Mouse (Mus musculus) gastrocnemius, adult 8-10 months (tissue): ENCODE results near the gene Brsk1. TPM values are rescaled to one million over a fixed set of nuclear protein-coding genes. Genes with fewer than 3 reads are reported as not detected.

Experiments used
- DNase-seq, 2 experiments: peaks; one replicate each; pipeline ENCODE4 v3.0.0; 2022; ENCODE audit warnings: low spot score in 2 of 2
- total RNA-seq, 4 experiments: library from RNA; stranded (reverse); gene quantifications; 2 replicates each; pipeline ENCODE4 v1.2.4; 2022

Brsk1 gene
- total RNA-seq, 4 experiments from 2014 or later, result 0.13 to 0.49 (median 0.39) TPM

DNA sequence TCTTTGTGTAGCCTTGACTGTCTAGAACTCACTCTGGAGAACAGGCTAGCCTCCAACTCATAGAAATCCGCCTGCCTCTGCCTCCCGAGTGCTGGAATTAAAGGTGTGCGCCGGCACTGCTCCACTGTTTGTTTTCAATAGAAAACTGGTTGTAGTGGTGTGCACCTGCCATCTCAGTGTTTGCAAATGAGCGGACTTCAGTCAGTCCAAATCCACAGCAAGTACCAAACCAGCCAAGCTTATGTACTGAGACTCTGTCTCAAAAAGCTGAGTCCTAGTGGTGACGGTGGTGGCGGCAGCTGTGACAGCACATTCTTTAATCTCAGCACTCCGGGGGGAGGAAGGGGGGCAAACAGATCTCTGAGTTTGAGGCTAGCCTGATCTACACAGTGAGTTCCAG, 21.9 kb upstream of the Brsk1 start:
- DNase-seq, result no peak

DNA sequence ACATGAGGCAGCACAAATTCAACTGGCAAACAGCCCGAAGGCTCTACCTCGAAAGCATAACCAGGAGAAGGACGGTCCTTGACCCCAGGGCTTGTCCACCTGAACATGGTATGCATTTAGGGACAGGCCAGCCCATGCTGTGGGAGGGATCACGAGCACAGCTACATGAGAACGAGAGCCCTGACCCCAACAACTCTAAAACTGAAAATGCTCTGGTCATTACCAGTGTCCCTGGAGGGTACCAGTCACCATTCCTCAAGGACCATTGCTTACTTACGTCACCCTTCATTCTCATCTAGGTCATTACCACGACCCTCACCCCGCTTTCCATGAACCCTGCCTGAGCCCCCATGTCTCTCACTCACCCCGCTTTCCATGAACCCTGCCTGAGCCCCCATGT, 21.2 kb upstream of the Brsk1 start:
- DNase-seq, result no peak

DNA sequence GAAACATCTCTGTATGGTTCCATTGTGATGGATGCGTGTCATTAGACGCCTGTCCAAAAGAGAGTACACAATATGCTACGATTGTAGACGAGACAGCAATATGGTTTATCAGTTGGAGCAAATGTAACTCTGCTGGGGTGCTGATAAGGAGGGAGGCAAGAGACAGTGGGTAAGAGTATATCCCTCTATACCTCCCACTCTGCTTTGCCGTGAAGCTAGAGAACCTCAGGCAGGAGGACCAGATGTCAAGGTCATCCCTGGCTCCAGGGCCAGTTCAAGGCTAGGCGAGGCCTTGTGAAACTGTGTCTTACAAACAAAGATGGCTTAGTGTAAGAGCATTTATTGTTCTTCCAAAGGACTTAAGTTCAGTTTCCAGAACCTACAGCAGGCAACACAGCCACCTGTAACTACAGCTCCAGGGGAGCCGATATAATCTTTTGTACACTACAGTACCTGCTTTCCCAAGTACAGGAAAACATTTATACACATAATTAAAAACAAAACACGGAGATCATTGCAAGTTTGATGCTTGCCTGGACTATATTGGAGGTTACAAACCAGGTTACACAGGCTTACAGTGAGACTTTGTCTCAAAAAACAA, 19.6 kb upstream of the Brsk1 start:
- no peak for DNase-seq

DNA sequence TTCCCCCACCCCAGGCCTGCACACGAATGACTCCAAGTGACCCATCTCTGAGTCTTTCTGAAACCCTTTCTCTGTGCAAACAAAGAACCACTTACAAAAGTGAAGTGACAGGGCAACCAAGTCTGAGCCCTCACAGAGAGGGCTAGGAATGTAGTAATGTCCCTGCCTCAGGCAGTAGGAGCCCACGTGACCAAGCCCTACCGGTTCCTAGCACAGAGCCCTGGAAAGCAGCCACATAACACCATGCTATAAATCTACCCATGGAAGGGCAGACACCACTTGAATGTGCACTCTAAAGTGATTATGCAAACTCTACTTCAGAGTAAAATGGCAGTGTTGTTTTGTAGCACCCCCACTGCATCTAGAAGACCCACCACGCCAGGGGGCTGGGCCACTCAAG, 18.4 kb upstream of the Brsk1 start:
- DNase-seq, result no peak

DNA sequence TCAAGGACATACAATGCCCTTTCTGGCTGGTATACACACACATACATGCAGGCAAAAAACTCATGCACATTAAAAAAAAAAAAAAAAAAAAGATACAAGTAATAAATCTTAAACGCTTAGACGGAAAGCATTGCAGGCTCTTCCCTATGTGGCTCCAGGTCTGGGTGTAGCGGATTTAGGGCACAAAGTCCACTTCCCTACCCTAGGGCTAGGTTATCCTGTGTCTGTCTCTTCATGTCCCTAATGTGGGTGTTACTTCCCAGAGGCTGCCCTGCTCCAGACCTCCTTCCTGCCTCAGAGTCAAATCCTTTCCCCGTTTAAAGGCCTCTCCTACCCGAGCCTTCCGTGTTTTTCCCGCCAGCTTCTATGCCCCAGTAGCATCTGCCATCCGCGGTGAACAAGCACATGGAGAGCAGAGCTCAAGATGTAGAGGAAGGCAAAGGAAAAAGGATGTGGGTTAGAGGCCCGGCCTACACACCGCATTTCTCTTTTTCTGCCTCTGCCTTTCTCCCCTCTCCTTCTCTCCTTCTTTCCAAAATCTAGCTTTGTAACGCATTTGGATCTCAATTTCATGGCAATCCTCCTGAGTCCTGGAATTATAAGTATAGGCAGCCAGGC, 16.2 kb upstream of the Brsk1 start:
- DNase-seq, result no peak

DNA sequence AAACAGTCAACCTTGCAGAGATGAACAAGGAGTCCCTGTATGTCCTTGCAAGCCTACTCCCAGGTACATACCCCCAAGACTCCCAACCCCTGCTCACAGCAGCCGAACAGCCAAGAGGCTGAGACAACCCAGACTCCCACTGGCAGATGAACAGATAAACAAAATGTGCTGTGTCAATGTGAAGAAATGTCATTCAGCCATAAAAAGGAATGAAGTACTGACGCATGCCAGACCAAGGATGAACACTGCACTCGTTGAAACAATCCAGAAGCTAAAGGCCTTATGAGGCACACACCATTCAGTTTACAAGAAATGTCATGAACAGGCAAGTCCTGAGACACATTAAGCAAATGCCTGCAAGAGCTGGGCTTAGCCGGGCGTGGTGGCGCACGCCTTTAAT, 15.2 kb upstream of the Brsk1 start:
- DNase-seq, result no peak

DNA sequence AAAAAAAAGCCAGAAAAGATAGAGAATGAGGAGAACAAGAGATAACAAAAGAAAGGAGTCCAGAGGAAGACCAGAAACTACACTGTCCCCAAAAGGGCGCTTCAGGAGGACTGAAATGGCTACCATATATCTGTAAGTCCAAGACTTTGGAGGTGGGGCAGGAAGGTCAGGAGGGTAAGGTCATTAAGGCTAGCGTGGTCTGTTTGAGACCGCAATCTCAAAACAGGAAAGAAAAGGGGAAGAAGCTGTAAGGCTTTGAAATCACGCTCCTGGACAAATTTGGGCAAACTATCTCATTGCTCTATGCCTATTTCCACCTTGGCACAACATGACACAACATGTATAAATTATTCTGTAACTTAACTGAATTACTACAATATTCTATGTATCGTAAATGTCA, 7.1 kb upstream of the Brsk1 start:
- DNase-seq, result no peak

DNA sequence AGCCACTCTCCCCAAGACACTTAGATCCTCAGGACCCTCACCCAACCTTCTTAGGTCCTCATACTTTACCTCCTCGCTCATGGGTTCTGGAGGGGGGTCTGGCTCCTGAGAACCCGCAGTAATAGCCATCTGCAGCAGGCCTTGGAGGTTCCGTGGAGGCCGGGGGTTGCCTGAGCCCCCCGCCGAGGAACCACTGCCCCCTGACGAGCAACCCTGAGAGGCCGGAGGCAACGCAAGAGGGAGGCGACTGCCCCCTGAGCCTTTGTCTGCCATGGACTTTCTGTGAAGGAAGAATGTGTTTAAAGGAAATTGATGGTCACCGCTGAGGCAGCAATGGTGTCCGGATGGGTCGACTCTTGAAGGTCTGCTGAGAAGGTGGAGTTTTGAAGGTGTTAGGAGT, 6.2 kb upstream of the Brsk1 start:
- no peak for DNase-seq

DNA sequence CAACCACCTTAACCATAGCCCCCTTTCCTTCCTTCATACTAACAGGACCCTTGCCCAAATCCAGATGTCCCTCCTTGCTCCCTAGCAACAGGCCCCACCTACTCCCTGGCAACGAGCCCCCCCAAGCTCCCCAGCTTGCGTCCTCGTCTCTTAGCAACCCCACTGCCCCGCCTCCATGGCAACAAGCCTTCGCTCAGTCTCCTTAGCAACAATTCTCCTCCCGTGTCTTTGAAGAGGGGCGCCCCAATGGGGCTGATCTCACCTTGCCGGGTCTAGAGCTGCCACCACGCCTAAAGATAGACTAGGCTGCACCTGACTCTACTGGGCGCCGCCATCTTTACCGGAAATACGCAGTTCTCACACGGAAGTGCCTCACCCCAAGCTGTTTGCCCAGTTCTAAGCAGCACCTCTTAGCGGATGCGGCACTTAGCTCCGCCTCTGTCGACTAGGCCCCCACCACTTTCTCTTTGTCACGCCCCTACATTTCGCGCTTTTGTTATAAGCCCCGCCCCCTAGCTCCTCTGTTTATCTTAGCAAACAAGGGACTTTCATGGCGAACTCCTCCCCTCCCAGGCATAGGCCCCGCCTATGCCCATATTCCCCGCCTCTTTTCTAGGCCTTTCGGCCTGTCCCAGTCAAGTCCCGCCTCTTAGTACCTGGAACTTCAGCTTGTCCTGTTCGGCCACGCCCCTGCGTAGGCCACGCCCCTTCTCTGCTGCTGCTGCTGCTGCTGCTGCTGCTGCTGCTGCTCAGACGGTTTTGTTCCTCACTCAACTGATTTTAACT, 5.6 kb upstream of the Brsk1 start, which contains the start of gene Hspbp1:
TSS of gene Hspbp1 (minus strand) at position 437 of the 786 bp plus-strand sequence.
- peak; percentile 88 to 94 for DNase-seq

DNA sequence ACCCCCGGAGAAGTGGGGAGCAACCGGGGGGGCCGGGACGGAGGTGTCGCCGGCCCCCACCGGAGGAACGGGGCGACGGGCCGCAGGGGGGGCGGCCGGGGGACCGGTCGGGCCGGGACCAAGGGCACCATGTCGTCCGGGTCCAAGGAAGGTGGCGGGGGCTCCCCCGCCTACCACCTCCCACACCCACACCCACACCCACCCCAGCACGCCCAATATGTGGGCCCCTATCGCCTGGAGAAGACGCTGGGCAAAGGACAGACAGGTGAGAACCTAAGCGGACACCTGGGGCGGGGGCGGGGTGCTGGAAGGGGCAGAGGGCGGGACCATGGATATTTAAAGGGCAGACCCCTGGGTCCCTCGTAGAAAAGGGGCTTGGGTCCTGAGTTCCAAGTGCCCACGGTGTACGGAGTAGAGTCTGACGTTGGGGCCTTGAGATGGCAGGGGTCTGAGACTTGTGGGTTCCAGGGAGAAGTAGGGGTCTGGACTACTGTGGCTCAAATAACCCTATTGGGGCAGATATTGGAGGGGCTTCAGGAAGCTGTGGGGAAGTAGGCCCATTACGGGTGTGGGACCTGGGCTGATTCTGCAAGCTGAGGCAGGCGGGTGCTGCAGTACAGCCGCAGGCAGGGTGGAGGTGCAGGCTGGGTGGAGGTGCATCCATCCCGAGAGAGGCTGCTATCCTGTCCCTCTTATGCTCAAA, 698 bp downstream of the Brsk1 start:
- no peak for DNase-seq

DNA sequence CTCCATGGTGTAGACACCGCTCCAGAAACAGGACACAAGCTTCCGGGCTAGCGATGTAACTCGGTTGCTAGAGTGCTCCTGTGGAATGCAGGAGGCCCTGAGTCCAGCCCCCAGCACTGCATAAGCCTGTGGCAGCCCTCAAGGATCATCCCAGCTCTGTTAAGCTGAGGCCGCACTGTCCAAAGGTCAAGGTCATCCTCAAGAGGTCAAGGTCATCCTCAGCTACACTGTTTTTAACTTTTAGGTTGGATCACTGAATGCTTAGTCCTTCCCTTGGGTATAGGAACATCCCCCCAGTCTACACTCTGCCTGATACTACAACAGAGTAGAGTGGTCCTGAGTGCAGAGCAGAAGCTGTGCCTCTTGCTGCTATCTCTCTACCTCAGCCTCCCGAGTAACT, 2.6 kb downstream of the Brsk1 start:
- no peak for DNase-seq

DNA sequence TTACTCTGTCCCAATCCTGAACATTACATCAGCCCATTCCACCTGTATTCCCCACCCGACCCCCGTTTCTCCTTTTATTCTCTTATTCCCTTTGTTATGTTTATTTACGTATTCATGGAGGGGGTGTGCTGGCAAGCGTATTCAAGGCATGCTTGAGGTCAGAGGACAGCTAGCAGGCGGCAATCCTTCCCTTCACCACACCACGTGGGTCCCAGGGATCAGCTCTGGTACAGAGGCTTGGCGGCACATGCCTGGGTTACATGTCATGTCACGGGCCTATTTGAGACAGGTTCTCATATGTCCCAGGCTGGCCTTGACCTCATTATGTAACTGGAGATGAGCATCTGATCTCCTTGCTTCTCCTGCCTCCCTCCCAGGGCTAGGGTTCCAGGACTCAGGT, 11.9 kb downstream of the Brsk1 start:
- no peak for DNase-seq

DNA sequence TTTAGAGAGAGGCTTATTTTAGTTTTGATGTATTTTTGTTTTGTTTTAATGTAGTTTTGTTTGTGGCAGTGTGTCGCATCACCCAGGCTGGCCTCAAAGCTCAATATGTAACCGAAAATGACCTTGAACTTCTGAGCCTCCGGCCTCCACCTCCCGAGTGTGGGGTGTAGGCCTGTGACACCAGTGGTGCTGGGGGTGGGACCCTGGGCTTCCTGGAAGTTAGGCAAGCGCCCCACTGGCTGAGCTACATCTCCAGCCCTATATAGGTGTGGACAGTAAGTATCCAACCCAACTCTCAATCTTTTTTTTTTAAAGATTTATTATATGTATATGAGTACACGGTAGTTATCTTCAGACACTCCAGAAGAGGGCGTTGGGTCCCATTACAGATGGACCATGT, 12.8 kb downstream of the Brsk1 start:
- no peak for DNase-seq

DNA sequence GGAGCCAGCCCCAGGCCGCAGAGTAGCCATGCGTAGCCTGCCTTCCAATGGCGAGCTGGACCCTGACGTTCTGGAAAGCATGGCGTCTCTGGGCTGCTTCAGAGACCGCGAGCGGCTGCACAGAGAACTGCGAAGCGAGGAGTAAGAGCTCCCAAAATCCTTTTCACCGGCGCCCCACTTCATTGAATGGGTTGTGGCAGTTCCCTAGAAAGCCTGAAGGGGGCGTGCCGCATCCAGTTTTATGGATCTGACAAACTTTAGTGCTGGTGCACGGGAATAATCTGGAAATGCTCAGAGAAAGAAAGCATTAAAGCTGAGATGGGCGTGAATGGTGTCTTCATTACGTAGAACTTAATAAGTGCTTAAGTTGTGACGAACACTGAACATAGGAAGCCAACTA, 14.7 kb downstream of the Brsk1 start:
- no peak for DNase-seq

DNA sequence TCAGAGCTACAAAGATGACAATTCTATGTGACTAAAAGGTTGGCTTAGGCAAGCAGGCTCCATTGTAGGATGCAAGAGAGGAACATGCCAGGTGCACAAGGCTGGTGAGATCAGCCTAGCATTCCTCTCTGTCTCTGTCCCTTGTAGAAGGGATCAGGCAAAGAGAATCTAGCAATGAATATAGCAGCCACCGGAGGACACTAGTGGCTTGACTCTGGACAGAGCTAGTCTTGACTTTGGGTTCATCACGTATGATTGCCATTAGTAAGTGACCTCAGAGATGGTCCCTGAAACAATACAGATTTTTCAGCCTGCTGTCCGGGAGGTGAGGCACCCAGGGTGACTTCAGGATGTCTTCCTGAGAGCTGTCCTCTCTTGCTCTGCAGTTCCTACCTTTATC, 22.2 kb downstream of the Brsk1 start:
- no peak for DNase-seq

DNA sequence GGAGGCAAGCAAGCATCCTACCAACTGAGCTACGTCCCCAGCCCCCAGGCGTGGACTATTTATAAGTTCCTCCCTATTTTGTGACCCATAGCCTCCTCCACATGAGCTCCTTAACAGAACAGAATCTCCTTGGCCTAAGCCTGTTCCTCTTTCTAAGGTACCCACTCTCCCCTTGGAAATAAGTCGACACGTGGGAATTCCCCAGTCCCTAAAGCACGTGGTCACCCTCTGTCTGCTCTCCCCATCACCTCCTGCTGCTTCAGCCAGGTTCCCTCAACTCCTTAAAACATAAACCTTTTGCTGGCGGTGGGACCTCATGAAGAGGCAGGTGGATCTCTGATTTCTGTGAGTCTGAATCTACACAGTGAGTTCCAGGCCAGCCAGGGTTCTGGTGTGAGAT, 26.6 kb downstream of the Brsk1 start:
- no peak for DNase-seq

DNA sequence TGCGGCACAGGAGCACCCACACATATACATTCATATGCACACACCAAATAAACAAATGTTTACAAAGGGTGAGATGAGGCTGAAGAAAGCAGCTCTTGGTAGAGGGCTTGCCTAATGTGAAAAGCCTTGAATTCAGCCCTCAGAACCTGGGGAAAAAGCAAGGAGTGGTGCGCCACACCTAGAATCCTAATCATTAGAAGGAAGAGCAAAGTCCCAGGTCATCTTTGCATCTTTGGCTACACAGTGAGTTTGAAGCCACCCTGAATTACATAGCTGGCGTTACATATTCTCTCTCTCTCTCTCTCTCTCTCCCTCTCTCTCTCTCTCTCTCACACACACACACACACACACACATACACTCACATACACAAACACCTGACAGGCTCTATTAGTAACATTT, 28.9 kb downstream of the Brsk1 start:
- no peak for DNase-seq

DNA sequence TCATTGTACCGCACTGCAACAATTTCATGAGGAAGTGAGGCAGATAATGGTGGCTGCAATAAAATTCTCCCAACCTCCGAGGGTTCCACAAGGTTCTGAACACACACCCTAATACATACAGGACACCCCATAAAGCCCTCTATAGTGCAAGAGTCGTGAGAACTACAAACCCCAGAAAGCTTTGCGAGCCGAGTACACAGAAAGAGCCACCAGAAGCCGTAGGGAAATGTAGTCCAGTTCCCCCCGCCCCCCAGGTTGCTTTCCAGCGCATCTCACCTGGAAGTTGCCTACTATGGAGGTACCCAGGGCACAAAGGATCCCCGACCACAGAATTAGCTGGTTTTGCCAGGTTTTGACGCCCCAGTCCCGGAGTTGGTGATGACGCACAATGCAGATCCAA, 33.1 kb downstream of the Brsk1 start:
- DNase-seq, result no peak

DNA sequence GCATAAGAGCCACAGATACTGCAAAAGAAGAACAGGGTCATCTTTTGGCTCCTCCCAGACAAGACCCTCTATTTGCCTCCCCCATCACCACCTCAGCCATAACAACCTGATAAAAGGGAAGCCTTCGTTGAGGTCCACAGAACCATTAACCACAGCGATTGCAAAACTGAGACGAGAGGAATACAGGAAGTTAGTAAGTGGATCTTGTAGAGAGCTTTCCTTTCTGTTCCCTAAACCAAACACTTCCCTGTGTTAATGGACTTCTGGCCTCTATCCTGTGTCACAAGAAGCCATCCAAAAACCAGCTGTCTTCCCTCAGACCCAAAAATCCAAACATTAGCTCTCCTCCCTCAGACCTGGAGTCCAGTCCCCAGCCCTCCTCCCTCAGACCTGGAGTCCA, 34.0 kb downstream of the Brsk1 start:
- no peak for DNase-seq

DNA sequence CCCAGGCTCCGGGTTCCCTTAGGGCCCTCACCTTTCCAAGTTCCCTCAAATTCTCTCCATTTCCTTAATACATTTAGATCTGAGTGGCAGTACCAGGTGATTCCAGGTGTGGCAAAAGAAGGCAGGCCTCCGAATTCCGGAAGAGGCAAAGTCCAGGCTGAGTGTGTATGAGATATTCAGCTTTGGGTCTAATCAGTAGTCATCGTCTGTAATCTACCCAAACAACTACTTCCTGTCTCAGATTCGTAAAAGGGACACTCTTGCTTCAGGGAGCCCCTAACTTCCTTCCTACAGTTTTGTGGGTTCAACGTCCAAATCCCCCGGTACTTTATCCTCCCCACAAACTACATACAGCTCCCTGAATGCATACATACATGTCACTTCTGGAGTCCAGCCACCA, 34.8 kb downstream of the Brsk1 start, which contains the start of gene Tmem150b:
TSS of gene Tmem150b (minus strand) at position 81 of the 400 bp plus-strand sequence.
- DNase-seq, result no peak

DNA sequence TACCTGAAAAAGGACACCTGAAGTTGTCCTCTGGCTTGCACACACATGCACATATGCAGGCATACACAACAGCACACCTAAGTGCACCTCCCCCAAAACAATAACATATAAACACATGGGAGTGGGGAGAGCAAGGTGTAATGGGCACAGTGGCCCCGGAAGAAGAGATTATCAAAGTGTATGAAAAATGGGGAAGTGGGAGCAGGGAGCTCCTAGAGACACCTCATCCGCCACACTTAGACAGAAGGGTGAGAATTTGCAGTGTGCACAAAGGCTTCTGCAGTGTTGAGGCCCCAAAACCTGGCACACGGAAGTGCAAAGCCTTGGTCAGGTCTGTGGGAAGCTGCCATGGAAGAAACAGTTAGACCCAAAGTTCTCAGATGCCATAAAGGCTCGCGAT, 40.7 kb downstream of the Brsk1 start:
- no peak for DNase-seq

DNA sequence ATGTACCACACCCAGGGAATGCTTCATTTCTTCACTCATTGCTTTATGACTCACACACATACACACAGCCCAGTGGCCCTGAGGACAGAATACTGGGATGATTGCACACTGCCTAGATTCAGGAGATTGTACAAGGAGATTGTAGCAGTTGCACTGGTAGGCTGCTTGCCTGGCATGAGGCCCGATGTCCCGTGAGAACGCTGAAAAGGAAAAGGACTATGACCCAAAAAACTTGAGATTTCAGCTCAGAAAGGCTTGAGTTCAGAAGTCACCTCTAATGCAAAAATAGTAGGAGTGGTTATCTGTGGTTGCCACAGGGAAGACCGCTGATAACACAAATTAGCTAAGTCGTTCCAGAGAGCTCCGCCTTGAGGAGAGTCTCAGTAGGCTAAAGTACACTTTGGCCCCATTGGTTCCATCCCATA, 42.6 kb downstream of the Brsk1 start:
- no peak for DNase-seq
